Mouse (Mus musculus) C2C12 (cell line): ENCODE measurements at regions not wholly inside any gene's neighbourhood (a gene's known extent, or its start where the extent isn't known, plus 50 kb on each side); places are given as distances from the start of the nearest gene placed in this dataset.

ENCODE experiments used
- CTCF ChIP-seq: IDR thresholded peaks from one replicate; pipeline ENCODE4 v1.5.1; 2011; ENCODE audit not compliant: control insufficient read depth, insufficient read depth, insufficient read length
- MAX ChIP-seq: IDR thresholded peaks from one replicate; pipeline ENCODE4 v1.6.1; 2011; ENCODE audit warnings: mild to moderate bottlenecking, control low read depth
- USF1 ChIP-seq: IDR thresholded peaks from one replicate; pipeline ENCODE4 v1.6.1; 2011; ENCODE audit warnings: low read depth, mild to moderate bottlenecking, control low read depth, moderate library complexity

DNA sequence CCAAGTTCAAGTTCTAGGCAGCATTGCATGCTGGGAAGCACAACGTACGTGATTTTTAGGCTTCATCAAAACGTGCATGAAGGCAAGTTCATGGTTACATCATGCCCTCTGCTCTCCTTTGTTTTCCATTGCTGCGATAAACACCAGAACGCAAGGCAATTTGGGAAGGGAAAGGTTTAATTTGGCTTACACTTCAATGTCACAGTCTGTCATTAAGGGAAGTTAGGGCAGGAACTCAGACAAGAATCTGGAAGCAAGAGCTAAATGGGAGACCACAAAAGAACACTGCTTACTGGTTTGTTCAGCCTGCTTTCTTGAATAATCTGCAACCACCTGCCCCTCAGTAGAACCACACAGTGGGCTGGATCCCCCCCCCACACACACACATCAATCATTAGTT is 297.9 kb downstream of the Plk2 start:
- TF ChIP-seq CTCF = no peak
- TF ChIP-seq MAX = no peak
- TF ChIP-seq USF1 = no peak
